Mouse (Mus musculus): ENCODE data around the gene Mrgbp.

- TF ChIP-seq POLR2A (IDR thresholded peaks at IDR 0.05; ENCODE audit: low read depth, low read length) (no peak), CTCF (conservative IDR thresholded peaks at IDR 0.05; ENCODE audit: insufficient read depth, insufficient read length, low read depth, low read length) (no peak)
Measured at GRCm38 (mm10) chr2:180533237-180533636, 47.9 kb upstream of the Mrgbp start.

Measured in kidney, adult 2 months (tissue).